Mouse (Mus musculus): ENCODE measurements around the gene B3gntl1. TPM values are rescaled to one million over a fixed set of nuclear protein-coding genes. Genes with fewer than 3 reads are reported as not detected.

The B3gntl1 gene
- polyA plus RNA-seq, 1 experiment from 2014 or later = 5.1 TPM

GRCm38 (mm10) chr11:121636646-121637045 lies 36.3 kb downstream of the B3gntl1 start:
- no peaks in the 10 kb centered on the region for H3K27me3 ChIP-seq (ENCODE audit: control insufficient read depth, insufficient read depth, low read length)
- H3K9me3 ChIP-seq (replicated peaks; ENCODE audit: control insufficient read depth, low read length) = no peaks in the 10 kb centered on the region
- no peak overlapping the region for H3K4me2 ChIP-seq (ENCODE audit: low read depth, low read length)
- no peaks in the 10 kb centered on the region for H3K36me3 ChIP-seq (replicated peaks; ENCODE audit: control insufficient read depth, insufficient read depth, low read depth, low read length)
- no peaks in the 10 kb centered on the region for H3K4me1 ChIP-seq (ENCODE audit: control insufficient read depth, insufficient read depth, low read length)
- no peak overlapping the region for H3K27ac ChIP-seq (replicated peaks; ENCODE audit: low read depth, low read length)
- 89% methylated on average over 10 of the region's 10 CpGs for WGBS
- H3K4me3 ChIP-seq (ENCODE audit: low read depth, low read length) = no peak overlapping the region
- no peak overlapping the region for H3K9ac ChIP-seq (replicated peaks; ENCODE audit: low read length)
- ATAC-seq (replicated peaks; ENCODE audit: insufficient number of reproducible peaks, low FRiP score, low TSS enrichment, low read depth) (no peak), DNase-seq (ENCODE audit: low spot score) (no peak)

DNA sequence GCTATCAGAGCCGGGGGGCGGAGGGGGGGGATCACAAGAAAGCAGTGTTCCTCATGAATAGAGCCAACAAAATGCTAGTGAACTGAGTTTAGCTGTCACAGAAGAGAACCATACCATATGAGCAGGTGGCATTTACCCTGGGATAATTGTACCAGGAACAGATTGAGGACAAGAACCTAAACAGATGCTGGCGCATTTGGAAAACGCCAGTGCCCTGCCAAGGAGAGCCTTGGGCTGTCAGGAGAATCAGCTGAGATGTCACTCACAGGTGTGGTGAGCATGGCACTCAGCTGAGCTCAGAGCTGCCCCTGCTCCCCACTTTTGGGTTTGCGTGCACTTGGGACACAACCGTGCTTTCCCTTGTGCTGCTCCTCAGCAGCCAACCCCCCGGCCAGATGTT lies 41.5 kb downstream of the B3gntl1 start:
- ATAC-seq (replicated peaks; ENCODE audit: insufficient number of reproducible peaks, low FRiP score, low TSS enrichment, low read depth) = no peak
- H3K4me2 ChIP-seq (ENCODE audit: low read depth, low read length) = no peak overlapping the region
- no peaks in the 10 kb centered on the region for H3K36me3 ChIP-seq (replicated peaks; ENCODE audit: control insufficient read depth, insufficient read depth, low read depth, low read length)
- H3K27ac ChIP-seq (replicated peaks; ENCODE audit: low read depth, low read length) = no peak overlapping the region
- no peak overlapping the region for H3K4me3 ChIP-seq (ENCODE audit: low read depth, low read length)
- WGBS = 88% methylated on average over 7 of the region's 7 CpGs
- DNase-seq (ENCODE audit: low spot score) = no peak
- H3K9ac ChIP-seq (replicated peaks; ENCODE audit: low read length) = no peak overlapping the region
- no peaks in the 10 kb centered on the region for H3K4me1 ChIP-seq (ENCODE audit: control insufficient read depth, insufficient read depth, low read length)
- no peaks in the 10 kb centered on the region for H3K27me3 ChIP-seq (ENCODE audit: control insufficient read depth, insufficient read depth, low read length)
- no peaks in the 10 kb centered on the region for H3K9me3 ChIP-seq (replicated peaks; ENCODE audit: control insufficient read depth, low read length)

GRCm38 (mm10) chr11:121630406-121630805 lies 42.5 kb downstream of the B3gntl1 start:
- H3K9me3 ChIP-seq (replicated peaks; ENCODE audit: control insufficient read depth, low read length) = no peaks in the 10 kb centered on the region
- 77% methylated on average over 4 of the region's 4 CpGs for WGBS

GRCm38 (mm10) chr11:121629529-121629928 lies 43.4 kb downstream of the B3gntl1 start:
- Histone ChIP-seq H3K9me3 (replicated peaks; ENCODE audit: control insufficient read depth, low read length) (no peaks in the 10 kb centered on the region), H3K9ac (replicated peaks; ENCODE audit: low read length) (no peak overlapping the region), H3K4me2 (ENCODE audit: low read depth, low read length) (no peak overlapping the region), H3K4me3 (ENCODE audit: low read depth, low read length) (no peak overlapping the region), H3K27ac (replicated peaks; ENCODE audit: low read depth, low read length) (no peak overlapping the region), H3K27me3 (ENCODE audit: control insufficient read depth, insufficient read depth, low read length) (no peaks in the 10 kb centered on the region), H3K4me1 (ENCODE audit: control insufficient read depth, insufficient read depth, low read length) (no peaks in the 10 kb centered on the region), H3K36me3 (replicated peaks; ENCODE audit: control insufficient read depth, insufficient read depth, low read depth, low read length) (no peaks in the 10 kb centered on the region; the same call in 1 of the 2 replicates)
- WGBS = 89% methylated on average over 6 of the region's 6 CpGs
- no peak for ATAC-seq (replicated peaks; ENCODE audit: insufficient number of reproducible peaks, low FRiP score, low TSS enrichment, low read depth)
- DNase-seq (ENCODE audit: low spot score) = no peak

More at GRCm38 (mm10) chr11:121630406-121630805, 42.5 kb downstream of the B3gntl1 start:
- Histone ChIP-seq H3K4me3 (ENCODE audit: low read depth, low read length) (no peak overlapping the region), H3K36me3 (replicated peaks; ENCODE audit: control insufficient read depth, insufficient read depth, low read depth, low read length) (no peaks in the 10 kb centered on the region; the same call in 1 of the 2 replicates), H3K4me2 (ENCODE audit: low read depth, low read length) (no peak overlapping the region), H3K4me1 (ENCODE audit: control insufficient read depth, insufficient read depth, low read length) (no peaks in the 10 kb centered on the region), H3K27ac (replicated peaks; ENCODE audit: low read depth, low read length) (no peak overlapping the region), H3K27me3 (ENCODE audit: control insufficient read depth, insufficient read depth, low read length) (no peaks in the 10 kb centered on the region), H3K9ac (replicated peaks; ENCODE audit: low read length) (no peak overlapping the region)
- ATAC-seq (replicated peaks; ENCODE audit: insufficient number of reproducible peaks, low FRiP score, low TSS enrichment, low read depth) = no peak
- no peak for DNase-seq (ENCODE audit: low spot score)

- Histone ChIP-seq H3K9me3 (replicated peaks; ENCODE audit: control insufficient read depth, low read length) (no peaks in the 10 kb centered on the region), H3K9ac (replicated peaks; ENCODE audit: low read length) (no peak overlapping the region), H3K4me3 (ENCODE audit: low read depth, low read length) (no peak overlapping the region), H3K4me1 (ENCODE audit: control insufficient read depth, insufficient read depth, low read length) (no peaks in the 10 kb centered on the region), H3K4me2 (ENCODE audit: low read depth, low read length) (no peak overlapping the region), H3K36me3 (replicated peaks; ENCODE audit: control insufficient read depth, insufficient read depth, low read depth, low read length) (no peaks in the 10 kb centered on the region; the same call in 1 of the 2 replicates), H3K27ac (replicated peaks; ENCODE audit: low read depth, low read length) (no peak overlapping the region), H3K27me3 (ENCODE audit: control insufficient read depth, insufficient read depth, low read length) (no peaks in the 10 kb centered on the region)
- 87% methylated on average over 5 of the region's 5 CpGs for WGBS
- ATAC-seq (replicated peaks; ENCODE audit: insufficient number of reproducible peaks, low FRiP score, low TSS enrichment, low read depth) (no peak), DNase-seq (ENCODE audit: low spot score) (no peak)
Observed at GRCm38 (mm10) chr11:121627521-121627920, 45.4 kb downstream of the B3gntl1 start.

DNA sequence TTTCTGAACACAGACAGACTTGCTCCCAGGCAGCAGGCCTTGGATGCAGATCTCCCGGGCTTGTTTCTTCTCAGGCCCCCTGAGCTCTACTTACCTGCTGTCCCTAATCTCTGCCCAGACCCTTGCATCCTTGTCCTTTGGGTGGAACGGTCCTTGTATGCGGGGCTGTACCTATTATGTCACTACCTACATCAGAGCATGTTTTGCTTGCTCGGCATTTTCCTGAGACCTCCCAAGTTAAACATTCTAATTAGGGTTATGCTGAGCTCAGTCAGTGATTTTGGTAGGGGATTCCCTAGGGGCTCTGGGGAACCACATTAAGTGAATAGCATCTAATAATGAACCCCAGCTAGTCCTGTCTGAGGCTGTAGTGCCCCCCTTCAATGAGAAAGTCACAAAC lies 47.9 kb downstream of the B3gntl1 start:
- H3K4me1 ChIP-seq (ENCODE audit: control insufficient read depth, insufficient read depth, low read length) = no peaks in the 10 kb centered on the region
- no peaks in the 10 kb centered on the region for H3K27me3 ChIP-seq (ENCODE audit: control insufficient read depth, insufficient read depth, low read length)
- WGBS = 81% methylated on average over 4 of the region's 4 CpGs
- no peak overlapping the region for H3K9ac ChIP-seq (replicated peaks; ENCODE audit: low read length)
- no peak overlapping the region for H3K4me3 ChIP-seq (ENCODE audit: low read depth, low read length)
- ATAC-seq (replicated peaks; ENCODE audit: insufficient number of reproducible peaks, low FRiP score, low TSS enrichment, low read depth) (no peak), DNase-seq (ENCODE audit: low spot score) (no peak)
- no peaks in the 10 kb centered on the region; the same call in none of the 2 replicates for H3K36me3 ChIP-seq (replicated peaks; ENCODE audit: control insufficient read depth, insufficient read depth, low read depth, low read length)
- H3K4me2 ChIP-seq (ENCODE audit: low read depth, low read length) = no peak overlapping the region
- H3K9me3 ChIP-seq (replicated peaks; ENCODE audit: control insufficient read depth, low read length) = no peaks in the 10 kb centered on the region
- no peak overlapping the region for H3K27ac ChIP-seq (replicated peaks; ENCODE audit: low read depth, low read length)

DNA sequence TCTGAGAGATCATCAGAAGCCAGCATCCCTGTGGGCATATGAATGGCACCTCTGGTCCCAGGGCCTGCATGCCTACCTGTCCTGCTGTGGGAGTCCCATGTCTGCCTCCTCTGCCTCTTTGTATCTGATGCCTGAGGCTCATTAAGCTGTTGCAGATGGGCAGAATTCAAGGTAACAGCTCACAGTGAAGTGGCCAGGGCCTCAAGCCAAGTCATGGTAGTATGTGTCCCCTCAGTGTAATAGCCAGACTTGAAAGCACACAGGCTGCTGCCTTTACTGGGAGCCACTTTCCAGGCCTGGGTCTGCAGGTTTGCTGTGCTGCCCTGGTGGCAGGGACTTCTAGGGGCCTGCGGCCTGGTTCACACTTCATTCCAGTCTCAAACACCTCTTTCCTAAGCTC lies 55.6 kb downstream of the B3gntl1 start:
- 90% methylated on average over 1 of the region's 1 CpGs for WGBS
- DNase-seq (ENCODE audit: low spot score) (no peak), ATAC-seq (replicated peaks; ENCODE audit: insufficient number of reproducible peaks, low FRiP score, low TSS enrichment, low read depth) (no peak)
- Histone ChIP-seq H3K27me3 (ENCODE audit: control insufficient read depth, insufficient read depth, low read length) (no peaks in the 10 kb centered on the region), H3K4me1 (ENCODE audit: control insufficient read depth, insufficient read depth, low read length) (no peaks in the 10 kb centered on the region), H3K4me3 (ENCODE audit: low read depth, low read length) (no peak overlapping the region), H3K9me3 (replicated peaks; ENCODE audit: control insufficient read depth, low read length) (no peaks in the 10 kb centered on the region), H3K27ac (replicated peaks; ENCODE audit: low read depth, low read length) (no peak overlapping the region), H3K9ac (replicated peaks; ENCODE audit: low read length) (no peak overlapping the region), H3K4me2 (ENCODE audit: low read depth, low read length) (no peak overlapping the region), H3K36me3 (replicated peaks; ENCODE audit: control insufficient read depth, insufficient read depth, low read depth, low read length) (no peaks in the 10 kb centered on the region; the same call in none of the 2 replicates)

GRCm38 (mm10) chr11:121616501-121616900 lies 56.5 kb downstream of the B3gntl1 start:
- ATAC-seq (replicated peaks; ENCODE audit: insufficient number of reproducible peaks, low FRiP score, low TSS enrichment, low read depth) = no peak
- H3K9me3 ChIP-seq (replicated peaks; ENCODE audit: control insufficient read depth, low read length) = no peaks in the 10 kb centered on the region
- no peaks in the 10 kb centered on the region for H3K4me1 ChIP-seq (ENCODE audit: control insufficient read depth, insufficient read depth, low read length)
- no peak overlapping the region for H3K27ac ChIP-seq (replicated peaks; ENCODE audit: low read depth, low read length)
- H3K9ac ChIP-seq (replicated peaks; ENCODE audit: low read length) = no peak overlapping the region
- no peak overlapping the region for H3K4me3 ChIP-seq (ENCODE audit: low read depth, low read length)
- H3K4me2 ChIP-seq (ENCODE audit: low read depth, low read length) = no peak overlapping the region
- no peaks in the 10 kb centered on the region for H3K27me3 ChIP-seq (ENCODE audit: control insufficient read depth, insufficient read depth, low read length)
- DNase-seq (ENCODE audit: low spot score) = no peak
- H3K36me3 ChIP-seq (replicated peaks; ENCODE audit: control insufficient read depth, insufficient read depth, low read depth, low read length) = no peaks in the 10 kb centered on the region; the same call in none of the 2 replicates

All from embryonic facial prominence, embryonic 11.5 days (tissue).